ENCODE assay signal across 29 mouse cellular contexts in genomic region chr17:57198252-57198651, GRCm38 (mm10). TPM values are rescaled to one million over a fixed set of nuclear protein-coding genes. Genes with fewer than 3 reads are reported as not detected.
DNase-seq lines count a peak whose midpoint lies in the region; ATAC-seq and TF ChIP-seq lines count a peak whose summit lies in the region.
"Had no signal": no experiment of that assay in that cellular context is flagged by ENCODE, and none has a peak within 500 bp of the region (broad histone marks: within the 10 kb centered on the region; RNA-seq: fewer than 3 reads in every experiment).

No protein-coding gene starts in this region.

- H3K79me2 ChIP-seq in CH12.LX (replicated peaks; ENCODE audit: control insufficient read depth, extremely low read depth, insufficient read depth, poor library complexity, severe bottlenecking) (no peaks in the 10 kb centered on the region), MEL (ENCODE audit: control insufficient read depth, insufficient read depth, low read length, poor library complexity) (no peaks in the 10 kb centered on the region)

- H3K4me3 ChIP-seq in CH12.LX (replicated peaks in 1 of 3; ENCODE audit: low read depth in 2 of 3, low read length in 2 of 3, poor library complexity in 1 of 3) (no peak overlapping the region), MEL (ENCODE audit: control insufficient read depth in 1 of 2, insufficient read depth in 1 of 2, low read depth in 2 of 2, low read length in 2 of 2) (no peak overlapping the region)
- no peak overlapping the region for H3K4me3 ChIP-seq in liver, embryonic 12.5 days
- H3K4me3 ChIP-seq in forebrain, embryonic 15.5 days, result no peak overlapping the region
- H3K4me3 ChIP-seq in kidney, embryonic 14.5 days (ENCODE audit: low read length), result no peak overlapping the region
- no peak overlapping the region for H3K4me3 ChIP-seq in intestine, embryonic 16.5 days (ENCODE audit: low read length)
- H3K4me3 ChIP-seq: embryonic facial prominence, embryonic 10.5 days; heart, embryonic 15.5 days; hindbrain, embryonic 13.5 days; limb, embryonic 12.5 days; liver, embryonic 15.5 days; midbrain, embryonic 10.5 days had no signal

- no peaks in the 10 kb centered on the region for H3K36me3 ChIP-seq in CH12.LX (replicated peaks in 1 of 2; ENCODE audit: control insufficient read depth in 1 of 2, insufficient read depth in 1 of 2, low read length in 1 of 2)
- H3K36me3 ChIP-seq in MEL (ENCODE audit: control insufficient read depth in 1 of 2, insufficient read depth in 2 of 2, low read length in 2 of 2), result peaks cover 0 to 20% of the 10 kb centered on the region in 2 experiments; a peak in 2 of 4 replicates
- no peaks in the 10 kb centered on the region for H3K36me3 ChIP-seq in liver, embryonic 12.5 days
- H3K36me3 ChIP-seq in forebrain, embryonic 15.5 days, result no peaks in the 10 kb centered on the region
- no peaks in the 10 kb centered on the region for H3K36me3 ChIP-seq in kidney, embryonic 14.5 days (ENCODE audit: control insufficient read depth, insufficient read depth, low read length)
- no peaks in the 10 kb centered on the region for H3K36me3 ChIP-seq in intestine, embryonic 16.5 days (ENCODE audit: control insufficient read depth, insufficient read depth, low read length)
- H3K36me3 ChIP-seq: embryonic facial prominence, embryonic 10.5 days; heart, embryonic 15.5 days; hindbrain, embryonic 13.5 days; limb, embryonic 12.5 days; liver, embryonic 15.5 days; midbrain, embryonic 10.5 days had no signal

- H3K4me1 ChIP-seq in CH12.LX (ENCODE audit: control insufficient read depth in 1 of 2, insufficient read depth in 2 of 2) (peaks cover 17 to 40% of the 10 kb centered on the region in 2 experiments), MEL (ENCODE audit: control insufficient read depth in 1 of 2, insufficient read depth in 2 of 2, low read length in 2 of 2) (peaks cover 5 to 30% of the 10 kb centered on the region in 2 experiments; a peak in 3 of 4 replicates)
- peaks cover 13% of the 10 kb centered on the region; the same call in 1 of the 2 replicates for H3K4me1 ChIP-seq in liver, embryonic 12.5 days
- H3K4me1 ChIP-seq in forebrain, embryonic 15.5 days, result no peaks in the 10 kb centered on the region
- H3K4me1 ChIP-seq in kidney, embryonic 14.5 days (ENCODE audit: control insufficient read depth, insufficient read depth, low read length), result no peaks in the 10 kb centered on the region
- H3K4me1 ChIP-seq in intestine, embryonic 16.5 days (ENCODE audit: control insufficient read depth, insufficient read depth, low read length), result no peaks in the 10 kb centered on the region
- H3K4me1 ChIP-seq: embryonic facial prominence, embryonic 10.5 days; heart, embryonic 15.5 days; hindbrain, embryonic 13.5 days; limb, embryonic 12.5 days; midbrain, embryonic 10.5 days had no signal

- H3K9ac ChIP-seq in CH12.LX (ENCODE audit: insufficient read depth, low read depth) (no peak overlapping the region), MEL (ENCODE audit: control insufficient read depth, low read depth, low read length, poor library complexity, severe bottlenecking) (no peak overlapping the region)
- H3K9ac ChIP-seq in liver, embryonic 12.5 days, result no peak overlapping the region
- H3K9ac ChIP-seq in forebrain, embryonic 15.5 days (replicated peaks), result no peak overlapping the region
- H3K9ac ChIP-seq in kidney, embryonic 14.5 days (ENCODE audit: low read depth, low read length), result no peak overlapping the region
- no peak overlapping the region for H3K9ac ChIP-seq in intestine, embryonic 16.5 days (ENCODE audit: low read depth, low read length)
- H3K9ac ChIP-seq: forebrain, postnatal 0 days; heart, embryonic 15.5 days; hindbrain, embryonic 13.5 days; limb, embryonic 12.5 days; liver, embryonic 15.5 days had no signal

- H3K9me3 ChIP-seq in CH12.LX (replicated peaks; ENCODE audit: low read length) (peaks cover 5% of the 10 kb centered on the region), MEL (replicated peaks; ENCODE audit: insufficient read depth, low read length) (no peaks in the 10 kb centered on the region)
- H3K9me3 ChIP-seq in liver, embryonic 12.5 days (replicated peaks), result no peaks in the 10 kb centered on the region
- no peaks in the 10 kb centered on the region for H3K9me3 ChIP-seq in forebrain, embryonic 15.5 days
- H3K9me3 ChIP-seq in kidney, embryonic 14.5 days (ENCODE audit: control insufficient read depth, low read length), result no peaks in the 10 kb centered on the region
- no peaks in the 10 kb centered on the region for H3K9me3 ChIP-seq in intestine, embryonic 16.5 days (ENCODE audit: control insufficient read depth, low read length)
- H3K9me3 ChIP-seq: embryonic facial prominence, embryonic 10.5 days; heart, embryonic 15.5 days; hindbrain, embryonic 13.5 days; limb, embryonic 12.5 days; liver, embryonic 15.5 days; midbrain, embryonic 10.5 days had no signal

- no peak for DNase-seq in CH12.LX (ENCODE audit: extremely low read depth)
- DNase-seq in MEL (ENCODE audit: low read depth, low spot score), result peak; percentile 86
- DNase-seq: cerebellum, adult 2 months; forebrain, postnatal 0 days; gastrocnemius, postnatal 14 days; heart, postnatal 36 days; kidney, adult 18-20 months; kidney, postnatal 14 days; right cerebral cortex, postnatal 25 days; spleen, adult 18-20 months had no signal

- H3K27me3 ChIP-seq in CH12.LX (replicated peaks) (peaks cover 6% of the 10 kb centered on the region), MEL (ENCODE audit: control insufficient read depth in 1 of 2, insufficient read depth in 2 of 2, low read length in 2 of 2) (no peaks in the 10 kb centered on the region)
- no peaks in the 10 kb centered on the region for H3K27me3 ChIP-seq in liver, embryonic 12.5 days (replicated peaks)
- H3K27me3 ChIP-seq in forebrain, embryonic 15.5 days, result no peaks in the 10 kb centered on the region
- H3K27me3 ChIP-seq in kidney, embryonic 14.5 days (ENCODE audit: control insufficient read depth, insufficient read depth, low read length), result no peaks in the 10 kb centered on the region
- H3K27me3 ChIP-seq in intestine, embryonic 16.5 days (replicated peaks; ENCODE audit: control insufficient read depth, insufficient read depth, low read length), result no peaks in the 10 kb centered on the region
- H3K27me3 ChIP-seq: heart, embryonic 15.5 days; hindbrain, embryonic 13.5 days; limb, embryonic 12.5 days; liver, embryonic 15.5 days; Patski had no signal

- WGBS in liver, embryonic 12.5 days (ENCODE audit: insufficient replicate concordance), result 31% methylated on average over 3 of the region's 3 CpGs
- WGBS in forebrain, embryonic 15.5 days, result 87% methylated on average over 3 of the region's 3 CpGs
- WGBS in kidney, embryonic 14.5 days, result 78% methylated on average over 3 of the region's 3 CpGs
- WGBS in intestine, embryonic 16.5 days, result 78% methylated on average over 3 of the region's 3 CpGs

- dilution Hi-C loops in CH12.LX (cut with MboI; ENCODE audit: extremely low pct_ligation_motif_present, extremely low pct_unique_long_range_greater_than_20kb, low sequenced_read_pairs), result no loop called here

- TF ChIP-seq POLR2A in CH12.LX (IDR thresholded peaks at IDR 0.05; ENCODE audit: low read depth, low read length) (no peak), MEL (IDR thresholded peaks at IDR 0.05; ENCODE audit: control insufficient read depth in 1 of 2, insufficient read depth in 1 of 2, low read depth in 1 of 2, low read length in 2 of 2, poor library complexity in 1 of 2) (no peak)

- H3K27ac ChIP-seq in CH12.LX (ENCODE audit: insufficient read depth, low read depth) (no peak overlapping the region), MEL (ENCODE audit: control insufficient read depth, low read depth, low read length) (peak overlapping the region; percentile 38; the same call in 1 of the 2 replicates)
- H3K27ac ChIP-seq in liver, embryonic 12.5 days, result 0 out of 2 replicates have a peak overlapping the region, but pooled peaks have one; percentile 7
- no peak overlapping the region for H3K27ac ChIP-seq in forebrain, embryonic 15.5 days (replicated peaks)
- no peak overlapping the region for H3K27ac ChIP-seq in kidney, embryonic 14.5 days (ENCODE audit: low read depth, low read length)
- H3K27ac ChIP-seq in intestine, embryonic 16.5 days (ENCODE audit: low read length), result no peak overlapping the region
- H3K27ac ChIP-seq: embryonic facial prominence, embryonic 10.5 days; heart, embryonic 15.5 days; hindbrain, embryonic 13.5 days; limb, embryonic 12.5 days; liver, embryonic 15.5 days; midbrain, embryonic 10.5 days had no signal

- peak; percentile 25; the same call in 1 of the 2 replicates for ATAC-seq in liver, embryonic 12.5 days
- ATAC-seq in megakaryocyte progenitor cell, adult 5-6 weeks (replicated peaks; ENCODE audit: poor library complexity), result peak; percentile 43
- no peak for ATAC-seq in forebrain, embryonic 15.5 days (replicated peaks)
- ATAC-seq in kidney, embryonic 14.5 days (ENCODE audit: low FRiP score, low TSS enrichment), result no peak
- no peak for ATAC-seq in intestine, embryonic 16.5 days
- ATAC-seq: forebrain, postnatal 0 days; midbrain, embryonic 16.5 days; Patski had no signal

- H3K4me2 ChIP-seq in CH12.LX (ENCODE audit: insufficient read depth, low read depth, poor library complexity, severe bottlenecking), result no peak overlapping the region
- H3K4me2 ChIP-seq in liver, embryonic 12.5 days, result no peak overlapping the region
- H3K4me2 ChIP-seq in forebrain, embryonic 15.5 days (replicated peaks), result no peak overlapping the region
- H3K4me2 ChIP-seq in kidney, embryonic 14.5 days (replicated peaks; ENCODE audit: low read depth, low read length), result no peak overlapping the region
- H3K4me2 ChIP-seq in intestine, embryonic 16.5 days (ENCODE audit: low read depth, low read length), result no peak overlapping the region
- H3K4me2 ChIP-seq: heart, embryonic 15.5 days; hindbrain, embryonic 13.5 days; limb, embryonic 12.5 days; liver, embryonic 15.5 days had no signal

- TF ChIP-seq CTCF in CH12.LX (conservative IDR thresholded peaks at IDR 0.05 in 1 of 2, IDR thresholded peaks at IDR 0.05 in 1 of 2; ENCODE audit: low read depth in 2 of 2, low read length in 2 of 2) (no peak), MEL (IDR thresholded peaks at IDR 0.05 in 2 of 3, conservative IDR thresholded peaks at IDR 0.05 in 1 of 3; ENCODE audit: control insufficient read depth in 1 of 3, insufficient read depth in 1 of 3, low read depth in 2 of 3, low read length in 3 of 3, poor library complexity in 1 of 3, severe bottlenecking in 1 of 3) (no peak)

- in situ Hi-C loops in CH12.LX (cut with MboI; ENCODE audit: low pct_ligation_motif_present, low pct_unique_long_range_greater_than_20kb, low sequenced_read_pairs), result no loop called here

- TF ChIP-seq RAD21 in CH12.LX (IDR thresholded peaks at IDR 0.05; ENCODE audit: low read depth, low read length) (no peak), MEL (IDR thresholded peaks at IDR 0.05; ENCODE audit: low read depth, low read length) (no peak)

- TF ChIP-seq EP300 in CH12.LX (IDR thresholded peaks at IDR 0.05; ENCODE audit: low read length) (no peak), MEL (IDR thresholded peaks at IDR 0.05; ENCODE audit: low read depth in 1 of 2, low read length in 2 of 2) (peak; percentile 48 to 70)

RNA-seq across cellular contexts. Expression of gene Tnfsf14, which starts 4.3 kb away (rescaled TPM):
- total RNA-seq in CH12.LX (2012; rRNA removed) (14.6 and 18.1 TPM in 2 replicates), CH12.LX (2014; rRNA removed) (13.6 and 15.4 TPM in 2 replicates), MEL (2012; rRNA removed) (not detected in 2 replicates)
- polyA plus RNA-seq in CH12.LX (2012; ENCODE audit: insufficient read length, low read depth) (10.6 and 12.7 TPM in 2 replicates), MEL (2012; ENCODE audit: insufficient read depth in 1 of 2, insufficient read length in 2 of 2, low read depth in 1 of 2, low replicate concordance in 2 of 2, missing spikeins in 1 of 2) (not detected)
- polyA plus RNA-seq in liver, embryonic 12.5 days (2016; fragmentation: Nextera tagmentation; extraction: Ambion mirVana), result 1.6 and 1.7 TPM in 2 replicates
- total RNA-seq in megakaryocyte progenitor cell, adult 5-6 weeks (2015), result 2.1 and 3.5 TPM in 2 replicates
- total RNA-seq in megakaryocyte progenitor cell, adult 5-6 weeks (2017), result 6.2 and 6.8 TPM in 2 replicates
- polyA plus RNA-seq in forebrain, embryonic 15.5 days (2015; fragmentation: Nextera tagmentation; extraction: Ambion mirVana), result not detected in 2 replicates
- polyA plus RNA-seq in kidney, embryonic 14.5 days (2014; fragmentation: Nextera tagmentation; extraction: Ambion mirVana), result not detected in 2 replicates
- 0.21 and 0.43 TPM in 2 replicates for polyA plus RNA-seq in intestine, embryonic 16.5 days (2015; fragmentation: Nextera tagmentation; extraction: Ambion mirVana)
- total RNA-seq: forebrain, postnatal 0 days; gastrocnemius, postnatal 14 days; heart, postnatal 36 days; layer of hippocampus, adult 18-20 months; layer of hippocampus, postnatal 14 days had no signal
- polyA plus RNA-seq: cerebellum, adult 2 months; embryonic facial prominence, embryonic 10.5 days; forebrain, postnatal 0 days; heart, embryonic 15.5 days; midbrain, embryonic 16.5 days; Patski had no signal

RNA-seq across cellular contexts. Expression of gene C3, which starts 29.7 kb away (rescaled TPM):
- total RNA-seq in CH12.LX (2012; rRNA removed), result 2.5 and 5.4 TPM in 2 replicates
- 1.4 and 3.9 TPM in 2 replicates for total RNA-seq in CH12.LX (2014; rRNA removed)
- polyA plus RNA-seq in CH12.LX (2012; ENCODE audit: insufficient read length, low read depth), result 1.2 and 1.5 TPM in 2 replicates
- 0.35 and 0.59 TPM in 2 replicates for total RNA-seq in MEL (2012; rRNA removed)
- polyA plus RNA-seq in MEL (2012; ENCODE audit: insufficient read depth in 1 of 2, insufficient read length in 2 of 2, low read depth in 1 of 2, low replicate concordance in 2 of 2, missing spikeins in 1 of 2), result 1 to 10 TPM in 1 of 2 experiments, not detected in 1; 3.2 TPM
- 95.1 and 100 TPM in 2 replicates for polyA plus RNA-seq in liver, embryonic 12.5 days (2016; fragmentation: Nextera tagmentation; extraction: Ambion mirVana)
- 164 and 202 TPM in 2 replicates for total RNA-seq in megakaryocyte progenitor cell, adult 5-6 weeks (2015)
- 211 and 263 TPM in 2 replicates for total RNA-seq in megakaryocyte progenitor cell, adult 5-6 weeks (2017)
- polyA plus RNA-seq in forebrain, embryonic 15.5 days (2015; fragmentation: Nextera tagmentation; extraction: Ambion mirVana), result 0.59 and 0.93 TPM in 2 replicates
- polyA plus RNA-seq in kidney, embryonic 14.5 days (2014; fragmentation: Nextera tagmentation; extraction: Ambion mirVana), result 0.19 and 1.2 TPM in 2 replicates
- polyA plus RNA-seq in intestine, embryonic 16.5 days (2015; fragmentation: Nextera tagmentation; extraction: Ambion mirVana), result 5.0 and 8.2 TPM in 2 replicates
- polyA plus RNA-seq: midbrain, embryonic 10.5 days had no signal

RNA-seq across cellular contexts. Expression of gene Cd70, which starts 48.7 kb away (rescaled TPM):
- total RNA-seq in CH12.LX (2012; rRNA removed), result 483 and 965 TPM in 2 replicates
- 261 and 321 TPM in 2 replicates for total RNA-seq in CH12.LX (2014; rRNA removed)
- 121 and 137 TPM in 2 replicates for polyA plus RNA-seq in CH12.LX (2012; ENCODE audit: insufficient read length, low read depth)
- total RNA-seq in MEL (2012; rRNA removed), result not detected in 2 replicates
- not detected for polyA plus RNA-seq in MEL (2012; ENCODE audit: insufficient read depth in 1 of 2, insufficient read length in 2 of 2, low read depth in 1 of 2, low replicate concordance in 2 of 2, missing spikeins in 1 of 2)
- not detected in 2 replicates for polyA plus RNA-seq in liver, embryonic 12.5 days (2016; fragmentation: Nextera tagmentation; extraction: Ambion mirVana)
- total RNA-seq in megakaryocyte progenitor cell, adult 5-6 weeks (2015), result not detected in 2 replicates
- not detected in 2 replicates for total RNA-seq in megakaryocyte progenitor cell, adult 5-6 weeks (2017)
- 0.28 TPM in 1 of 2 replicates, not detected in the other for polyA plus RNA-seq in forebrain, embryonic 15.5 days (2015; fragmentation: Nextera tagmentation; extraction: Ambion mirVana)
- polyA plus RNA-seq in kidney, embryonic 14.5 days (2014; fragmentation: Nextera tagmentation; extraction: Ambion mirVana), result not detected in 2 replicates
- not detected in 2 replicates for polyA plus RNA-seq in intestine, embryonic 16.5 days (2015; fragmentation: Nextera tagmentation; extraction: Ambion mirVana)
- total RNA-seq: adrenal gland, adult 18-20 months; adrenal gland, postnatal 4 days; forebrain, postnatal 0 days; gastrocnemius, postnatal 14 days; heart, adult 8-10 months; heart, postnatal 36 days had no signal
- polyA plus RNA-seq: embryonic facial prominence, embryonic 10.5 days; heart, embryonic 15.5 days; limb, embryonic 12.5 days; liver, embryonic 15.5 days; lung, embryonic 16.5 days; midbrain, embryonic 10.5 days; Patski had no signal

RNA-seq across cellular contexts. Expression of gene Gpr108, which starts 50.0 kb away (rescaled TPM):
- total RNA-seq in CH12.LX (2012; rRNA removed), result 23.6 and 32.0 TPM in 2 replicates
- 17.4 and 20.2 TPM in 2 replicates for total RNA-seq in CH12.LX (2014; rRNA removed)
- polyA plus RNA-seq in CH12.LX (2012; ENCODE audit: insufficient read length, low read depth), result 25.0 and 26.0 TPM in 2 replicates
- total RNA-seq in MEL (2012; rRNA removed), result 21.8 and 22.1 TPM in 2 replicates
- polyA plus RNA-seq in MEL (2012; ENCODE audit: insufficient read depth in 1 of 2, insufficient read length in 2 of 2, low read depth in 1 of 2, low replicate concordance in 2 of 2, missing spikeins in 1 of 2), result 10 to 100 TPM in 1 of 2 experiments, not detected in 1; 35.9 TPM
- 18.2 and 18.4 TPM in 2 replicates for polyA plus RNA-seq in liver, embryonic 12.5 days (2016; fragmentation: Nextera tagmentation; extraction: Ambion mirVana)
- total RNA-seq in megakaryocyte progenitor cell, adult 5-6 weeks (2015), result 21.5 and 22.6 TPM in 2 replicates
- total RNA-seq in megakaryocyte progenitor cell, adult 5-6 weeks (2017), result 22.5 and 24.4 TPM in 2 replicates
- polyA plus RNA-seq in forebrain, embryonic 15.5 days (2015; fragmentation: Nextera tagmentation; extraction: Ambion mirVana), result 17.0 and 17.7 TPM in 2 replicates
- polyA plus RNA-seq in kidney, embryonic 14.5 days (2014; fragmentation: Nextera tagmentation; extraction: Ambion mirVana), result 32.8 and 36.8 TPM in 2 replicates
- polyA plus RNA-seq in intestine, embryonic 16.5 days (2015; fragmentation: Nextera tagmentation; extraction: Ambion mirVana), result 34.9 and 37.0 TPM in 2 replicates

RNA-seq across cellular contexts. Expression of gene Trip10, which starts 51.0 kb away (rescaled TPM):
- 22.9 and 25.2 TPM in 2 replicates for total RNA-seq in CH12.LX (2012; rRNA removed)
- 21.5 and 22.1 TPM in 2 replicates for total RNA-seq in CH12.LX (2014; rRNA removed)
- 40.0 and 44.6 TPM in 2 replicates for polyA plus RNA-seq in CH12.LX (2012; ENCODE audit: insufficient read length, low read depth)
- 8.9 and 10.9 TPM in 2 replicates for total RNA-seq in MEL (2012; rRNA removed)
- 10 to 100 TPM in 1 of 2 experiments, not detected in 1; 20.8 TPM for polyA plus RNA-seq in MEL (2012; ENCODE audit: insufficient read depth in 1 of 2, insufficient read length in 2 of 2, low read depth in 1 of 2, low replicate concordance in 2 of 2, missing spikeins in 1 of 2)
- polyA plus RNA-seq in liver, embryonic 12.5 days (2016; fragmentation: Nextera tagmentation; extraction: Ambion mirVana), result 14.7 and 15.3 TPM in 2 replicates
- 3.5 and 3.6 TPM in 2 replicates for total RNA-seq in megakaryocyte progenitor cell, adult 5-6 weeks (2015)
- total RNA-seq in megakaryocyte progenitor cell, adult 5-6 weeks (2017), result 7.9 and 8.5 TPM in 2 replicates
- 12.4 and 15.4 TPM in 2 replicates for polyA plus RNA-seq in forebrain, embryonic 15.5 days (2015; fragmentation: Nextera tagmentation; extraction: Ambion mirVana)
- 29.7 and 37.1 TPM in 2 replicates for polyA plus RNA-seq in kidney, embryonic 14.5 days (2014; fragmentation: Nextera tagmentation; extraction: Ambion mirVana)
- 46.9 and 47.4 TPM in 2 replicates for polyA plus RNA-seq in intestine, embryonic 16.5 days (2015; fragmentation: Nextera tagmentation; extraction: Ambion mirVana)

Comparison
In these comparisons a context has a peak if more than half of its experiments do, and no peak if none do; other contexts are left out.
1. H3K27ac ChIP-seq: peak in MEL (single experiment) and liver, embryonic 12.5 days (single experiment); none in CH12.LX (single experiment), forebrain, embryonic 15.5 days (single experiment), kidney, embryonic 14.5 days (single experiment) and intestine, embryonic 16.5 days (single experiment).
2. ATAC-seq: peak in liver, embryonic 12.5 days (single experiment) and megakaryocyte progenitor cell, adult 5-6 weeks (single experiment); none in forebrain, embryonic 15.5 days (single experiment), kidney, embryonic 14.5 days (single experiment) and intestine, embryonic 16.5 days (single experiment).
3. RNA of gene C3, which starts 29.7 kb away (polyA plus RNA-seq): 95.1 to 100 TPM in liver, embryonic 12.5 days; 5.0 to 8.2 TPM in intestine, embryonic 16.5 days, 3.2 TPM in MEL, 1.2 to 1.5 TPM in CH12.LX, 0.19 to 1.2 TPM in kidney, embryonic 14.5 days and 0.59 to 0.93 TPM in forebrain, embryonic 15.5 days; every median in the first group is over 10 times any median in the second.
4. RNA of gene Cd70, which starts 48.7 kb away (polyA plus RNA-seq): 121 to 137 TPM in CH12.LX; 0.28 TPM in forebrain, embryonic 15.5 days, not detected in kidney, embryonic 14.5 days, not detected in MEL, not detected in liver, embryonic 12.5 days and not detected in intestine, embryonic 16.5 days; every median in the first group is over 10 times any median in the second.
5. Of the 35 proteins assayed by ChIP-seq in both MEL and CH12.LX: peak only in MEL: EP300, ETS1, MAX and MYC; only in CH12.LX: none; in both: NRF1; in neither: 30.